Mouse (Mus musculus) liver, postnatal 0 days (tissue): ENCODE measurements at regions not wholly inside any gene's neighbourhood (a gene's known extent, or its start where the extent isn't known, plus 50 kb on each side); places are given as distances from the start of the nearest gene placed in this dataset.

Experiments used
- ATAC-seq: fragments of 200-750 bp; cut with Nextera tagmentation; 2 replicates; pipeline ENCODE4 v1.8.0; 2017; ENCODE audit warnings: mild to moderate bottlenecking, moderate library complexity
- DNase-seq: peaks from one replicate; pipeline ENCODE4 v3.0.0-alpha.2; 2016
- H3K27ac ChIP-seq: fragments of 300-500 bp; sonication (generic); 2 replicates; pipeline ENCODE4 v1.5.1; 2014; ENCODE audit warnings: antibody characterized with exemption, moderate library complexity, mild to moderate bottlenecking, low read depth
- H3K27me3 ChIP-seq: fragments of 300-500 bp; sonication (generic); 2 replicates; pipeline ENCODE4 v1.6.1; 2014; ENCODE audit warnings: low read length, control low read depth, mixed read lengths; ENCODE audit not compliant: insufficient read depth
- H3K36me3 ChIP-seq: fragments of 300-500 bp; sonication (generic); replicated peaks from 2 replicates; pipeline ENCODE4 v1.6.1; 2014; ENCODE audit warnings: mild to moderate bottlenecking, control low read depth, low read length, moderate library complexity, mixed read lengths; ENCODE audit not compliant: insufficient read depth
- H3K4me1 ChIP-seq: fragments of 300-500 bp; sonication (generic); 2 replicates; pipeline ENCODE4 v1.6.1; 2014; ENCODE audit warnings: antibody characterized with exemption, mild to moderate bottlenecking, control low read depth; ENCODE audit not compliant: insufficient read depth
- H3K4me2 ChIP-seq: fragments of 300-500 bp; sonication (generic); 2 replicates; pipeline ENCODE4 v1.6.1; 2014; ENCODE audit warnings: low read depth, mild to moderate bottlenecking, low read length, moderate library complexity, mixed read lengths
- H3K4me3 ChIP-seq: fragments of 300-500 bp; sonication (generic); 2 replicates; pipeline ENCODE4 v1.5.1; 2014; ENCODE audit warnings: low read depth, low read length
- H3K9ac ChIP-seq: fragments of 300-500 bp; sonication (generic); replicated peaks from 2 replicates; pipeline ENCODE4 v1.6.1; 2014; ENCODE audit warnings: mild to moderate bottlenecking, moderate library complexity
- H3K9me3 ChIP-seq: fragments of 300-500 bp; sonication (generic); 2 replicates; pipeline ENCODE4 v1.6.1; 2016; ENCODE audit warnings: mild to moderate bottlenecking, control low read depth, low read length, mixed read lengths
- CTCF ChIP-seq: sonication (generic); IDR thresholded peaks from 2 replicates; pipeline ENCODE4 v1.5.1; 2016; ENCODE audit warnings: antibody characterized with exemption, low read depth
- EP300 ChIP-seq: IDR thresholded peaks from 2 replicates; pipeline ENCODE4 v1.6.1; 2016; ENCODE audit warnings: antibody characterized with exemption, low read depth, mild to moderate bottlenecking
- WGBS: fragments of 180-500 bp; shearing (Covaris S2); extraction: QIAGEN DNeasy Blood & Tissue Kit; methylation state at CpG from one replicate; pipeline ENCODE4 v1.1.7; 2014; ENCODE audit not compliant: insufficient replicate concordance; 5-methylcytosine and 5-hydroxymethylcytosine counted together

- no peak for DNase-seq
- no peaks in the 10 kb centered on the region for H3K36me3 ChIP-seq
- ATAC-seq, result no peak
- no peak overlapping the region for H3K4me2 ChIP-seq
- no peak overlapping the region for H3K9ac ChIP-seq
- TF ChIP-seq CTCF (no peak), EP300 (no peak)
- no peak overlapping the region for H3K4me3 ChIP-seq
- no peaks in the 10 kb centered on the region for H3K27me3 ChIP-seq
- H3K9me3 ChIP-seq, result no peaks in the 10 kb centered on the region
- no peaks in the 10 kb centered on the region; the same call in 1 of the 2 replicates for H3K4me1 ChIP-seq
- H3K27ac ChIP-seq, result no peak overlapping the region
- 83% methylated on average over 3 of the region's 3 CpGs for WGBS
Measured at GRCm38 (mm10) chr19:15851622-15852021, 95.5 kb downstream of the Psat1 start.

DNA sequence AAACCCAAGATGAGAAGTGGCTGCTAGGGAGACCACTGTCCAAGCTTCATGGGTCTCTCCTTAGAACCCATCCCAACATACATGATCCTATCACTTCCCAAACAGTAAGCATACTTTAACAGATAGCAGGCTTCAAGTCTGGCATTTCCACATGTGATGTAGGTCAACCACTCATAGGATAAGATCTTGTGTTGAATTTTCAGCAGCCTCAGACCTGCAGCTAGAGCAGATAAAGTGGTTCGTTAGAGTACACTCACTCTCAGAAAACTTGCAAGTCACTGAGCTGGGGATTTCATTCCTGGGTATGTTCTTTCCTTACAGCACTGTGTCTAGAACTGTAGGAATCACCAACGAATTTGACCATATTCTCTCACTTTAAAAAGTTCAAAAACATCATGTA, 96.4 kb downstream of the Psat1 start:
- no peak overlapping the region for H3K4me3 ChIP-seq
- H3K9ac ChIP-seq, result no peak overlapping the region
- no peak overlapping the region for H3K27ac ChIP-seq
- H3K9me3 ChIP-seq, result no peaks in the 10 kb centered on the region
- ATAC-seq, result no peak
- TF ChIP-seq EP300 (no peak), CTCF (no peak)
- WGBS, result 33% methylated on average over 2 of the region's 2 CpGs
- no peak for DNase-seq
- H3K4me1 ChIP-seq, result no peaks in the 10 kb centered on the region; the same call in 1 of the 2 replicates
- no peaks in the 10 kb centered on the region for H3K36me3 ChIP-seq
- H3K27me3 ChIP-seq, result no peaks in the 10 kb centered on the region
- H3K4me2 ChIP-seq, result no peak overlapping the region

DNA sequence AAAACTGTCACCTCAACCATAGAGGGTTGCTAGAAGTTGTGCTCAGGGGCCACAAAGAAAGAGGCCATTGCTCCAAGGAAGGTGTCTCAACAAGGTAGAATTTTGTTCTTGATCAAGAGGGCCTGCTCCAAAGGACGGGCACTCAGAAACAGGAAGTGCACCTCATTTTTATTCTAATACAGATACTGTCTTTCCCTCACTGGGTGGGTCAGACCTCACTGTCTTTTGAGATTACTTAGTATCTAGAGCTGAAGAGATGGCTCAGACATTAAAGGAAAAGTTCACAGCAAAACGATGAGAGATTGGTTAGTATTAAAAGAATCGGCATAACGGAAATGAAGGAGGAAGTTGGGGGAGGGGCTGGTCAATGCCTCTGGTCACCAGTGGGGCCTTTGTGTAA, 97.9 kb downstream of the Psat1 start:
- H3K4me2 ChIP-seq, result no peak overlapping the region
- 37% methylated on average over 4 of the region's 4 CpGs for WGBS
- ATAC-seq (no peak), DNase-seq (no peak)
- H3K9me3 ChIP-seq, result no peaks in the 10 kb centered on the region
- no peak overlapping the region for H3K27ac ChIP-seq
- no peaks in the 10 kb centered on the region for H3K27me3 ChIP-seq
- no peaks in the 10 kb centered on the region for H3K36me3 ChIP-seq
- no peak overlapping the region for H3K9ac ChIP-seq
- no peaks in the 10 kb centered on the region; the same call in 1 of the 2 replicates for H3K4me1 ChIP-seq
- no peak overlapping the region for H3K4me3 ChIP-seq
- TF ChIP-seq CTCF (no peak), EP300 (no peak)

DNA sequence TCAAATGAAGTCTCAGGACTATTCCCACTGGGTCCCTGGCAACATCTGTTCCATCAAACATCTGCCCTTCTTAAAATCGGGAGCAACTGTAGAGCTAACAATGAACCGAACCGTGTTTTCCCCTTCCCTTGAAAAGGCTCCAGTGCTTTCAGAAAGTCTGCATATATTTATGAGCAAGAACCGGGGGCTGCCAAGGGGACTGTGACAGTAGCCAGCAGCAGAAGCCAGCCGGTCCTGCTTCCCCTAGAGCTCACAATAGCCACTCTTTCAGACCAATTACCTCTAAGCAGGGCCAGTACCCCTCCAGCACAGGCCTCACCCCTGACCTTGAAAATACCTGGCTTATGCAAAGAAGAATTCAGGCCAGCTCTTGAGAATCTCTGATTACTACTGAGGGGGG, 108.8 kb downstream of the Psat1 start:
- 52% methylated on average over 5 of the region's 5 CpGs for WGBS

DNA sequence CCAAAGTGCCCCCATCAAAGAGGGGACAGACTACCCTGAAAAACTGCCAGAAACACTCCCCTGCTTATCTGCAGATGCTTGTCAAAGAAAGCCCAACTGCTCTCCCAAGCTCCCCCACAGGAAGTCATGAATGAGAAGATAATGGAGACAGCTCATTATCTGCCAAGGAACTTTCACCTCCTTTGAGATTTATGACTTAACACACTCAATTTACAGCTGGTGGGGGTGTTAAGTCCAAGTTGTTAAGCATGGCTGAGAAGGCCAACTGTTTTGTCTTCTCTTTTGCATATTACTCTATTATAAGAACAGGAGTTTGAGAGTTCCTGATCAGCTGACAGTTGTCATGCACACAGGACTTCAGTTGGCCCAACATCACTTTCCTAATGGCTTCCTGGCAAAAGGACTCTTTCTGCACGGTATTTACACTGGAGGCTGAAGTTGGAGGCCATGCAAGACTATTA, 109.4 kb downstream of the Psat1 start:
- no peak overlapping the region for H3K9ac ChIP-seq
- no peaks in the 10 kb centered on the region for H3K9me3 ChIP-seq
- WGBS, result 10% methylated on average over 1 of the region's 1 CpGs
- H3K27me3 ChIP-seq, result no peaks in the 10 kb centered on the region
- no peak for TF ChIP-seq CTCF
- peak; percentile 76 for TF ChIP-seq EP300
- no peak overlapping the region for H3K4me2 ChIP-seq
- peaks cover 7% of the 10 kb centered on the region; the same call in 1 of the 2 replicates for H3K4me1 ChIP-seq
- peak overlapping the region; percentile 69 for H3K27ac ChIP-seq
- no peak for DNase-seq
- no peaks in the 10 kb centered on the region for H3K36me3 ChIP-seq
- peak; percentile 56 for ATAC-seq
- H3K4me3 ChIP-seq, result no peak overlapping the region

More for the DNA sequence above, 108.8 kb downstream of the Psat1 start:
- ATAC-seq, result no peak
- no peak overlapping the region for H3K4me2 ChIP-seq
- no peaks in the 10 kb centered on the region for H3K36me3 ChIP-seq
- H3K9ac ChIP-seq, result no peak overlapping the region
- no peak for DNase-seq
- peaks cover 7% of the 10 kb centered on the region; the same call in 1 of the 2 replicates for H3K4me1 ChIP-seq
- H3K27me3 ChIP-seq, result no peaks in the 10 kb centered on the region
- no peak overlapping the region for H3K4me3 ChIP-seq
- TF ChIP-seq CTCF, result no peak
- no peak for TF ChIP-seq EP300
- H3K9me3 ChIP-seq, result no peaks in the 10 kb centered on the region
- peak overlapping the region; percentile 69 for H3K27ac ChIP-seq

DNA sequence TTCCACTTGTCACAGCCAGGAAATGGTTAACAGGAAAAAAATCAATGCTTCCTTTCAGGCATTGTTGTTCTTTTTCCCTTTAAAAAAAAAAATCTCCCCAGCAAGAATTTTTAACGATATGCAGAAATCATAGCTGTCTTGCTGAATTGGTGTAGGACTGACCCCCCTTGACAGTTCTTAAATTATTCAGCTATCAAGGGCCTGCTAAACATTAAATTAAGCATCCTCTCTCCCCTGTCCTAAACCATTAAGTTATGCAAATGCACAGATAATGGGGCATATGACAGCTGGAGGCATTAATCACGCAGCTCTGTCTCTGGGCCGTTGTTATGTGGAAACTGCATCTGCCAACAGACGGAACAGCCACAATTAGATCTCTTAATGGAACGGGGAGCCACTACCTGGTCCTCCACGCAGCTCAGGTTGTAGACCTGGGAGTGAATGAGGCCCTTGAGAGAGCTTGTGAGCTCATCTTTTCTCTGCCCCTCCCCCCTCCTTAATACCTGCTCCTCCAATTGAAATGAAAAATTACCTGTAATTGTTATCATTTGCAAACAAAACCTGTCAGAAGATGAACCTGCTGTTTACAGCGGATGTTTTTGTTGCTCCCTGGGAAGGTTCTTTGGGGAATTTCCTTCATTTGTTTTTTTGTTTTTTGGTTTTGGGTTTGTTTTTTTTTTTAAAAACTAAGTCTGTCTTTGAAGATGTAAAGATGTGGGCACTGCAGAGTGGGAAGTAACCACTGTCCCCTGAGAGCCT, 110.0 kb downstream of the Psat1 start:
- Histone ChIP-seq H3K4me1 (peaks cover 7% of the 10 kb centered on the region; the same call in 1 of the 2 replicates), H3K27ac (peak overlapping the region; percentile 69), H3K4me3 (no peak overlapping the region), H3K36me3 (no peaks in the 10 kb centered on the region), H3K9ac (no peak overlapping the region), H3K4me2 (0 out of 2 replicates have a peak overlapping the region, but pooled peaks have one; percentile 9), H3K27me3 (no peaks in the 10 kb centered on the region), H3K9me3 (no peaks in the 10 kb centered on the region)
- DNase-seq (no peak), ATAC-seq (peak; percentile 25; the same call in 1 of the 2 replicates)
- WGBS, result 12% methylated on average over 7 of the region's 7 CpGs
- TF ChIP-seq EP300 (no peak), CTCF (no peak)
